Mouse (Mus musculus) lung, adult 2 months (tissue): ENCODE data around the gene Cilp2. TPM values are rescaled to one million over a fixed set of nuclear protein-coding genes. Genes with fewer than 3 reads are reported as not detected.

Experiments
- DNase-seq: peaks from one replicate; pipeline ENCODE4 v3.0.0; 2022
- H3K4me1 ChIP-seq: fragments of 200-500 bp; 2 replicates; pipeline ENCODE4 v1.6.1; 2011; ENCODE audit warnings: low read length; ENCODE audit not compliant: control insufficient read depth, insufficient read depth
- H3K4me3 ChIP-seq: fragments of 200-500 bp; replicated peaks from 2 replicates; pipeline ENCODE3; 2011; ENCODE audit warnings: low read depth, mild to moderate bottlenecking, control low read depth, low read length; ENCODE audit errors: extremely low read depth
- CTCF ChIP-seq: fragments of 200-500 bp; IDR thresholded peaks from 2 replicates; pipeline ENCODE4 v1.5.1; 2011; ENCODE audit warnings: mild to moderate bottlenecking, low read length, control low read depth; ENCODE audit not compliant: insufficient read depth
- POLR2A ChIP-seq: fragments of 200-500 bp; IDR thresholded peaks from 2 replicates; pipeline ENCODE4 v1.6.1; 2011; ENCODE audit warnings: low read depth, mild to moderate bottlenecking, control low read depth, low read length, borderline replicate concordance; ENCODE audit errors: extremely low read depth
- WGBS: fragments of 180-500 bp; shearing (Covaris S2); methylation state at CpG from one replicate; pipeline ENCODE4 v1.1.7; 2018; 5-methylcytosine and 5-hydroxymethylcytosine counted together
- polyA plus RNA-seq: library from polyadenylated mRNA; depleted of rRNA; stranded (reverse); fragments of >200 nt; gene quantifications from 2 replicates; pipeline ENCODE4 v1.2.3, GENCODE M21; 2012

The Cilp2 gene
- polyA plus RNA-seq, 1 experiment: 3.1 TPM

- H3K4me1 ChIP-seq: peaks cover 4% of the 10 kb centered on the region; the same call in 1 of the 2 replicates
- peak; percentile 99 for DNase-seq
These were observed 14.1 kb upstream of the Cilp2 start for GRCm38 (mm10) chr8:69901484-69902162.

DNA sequence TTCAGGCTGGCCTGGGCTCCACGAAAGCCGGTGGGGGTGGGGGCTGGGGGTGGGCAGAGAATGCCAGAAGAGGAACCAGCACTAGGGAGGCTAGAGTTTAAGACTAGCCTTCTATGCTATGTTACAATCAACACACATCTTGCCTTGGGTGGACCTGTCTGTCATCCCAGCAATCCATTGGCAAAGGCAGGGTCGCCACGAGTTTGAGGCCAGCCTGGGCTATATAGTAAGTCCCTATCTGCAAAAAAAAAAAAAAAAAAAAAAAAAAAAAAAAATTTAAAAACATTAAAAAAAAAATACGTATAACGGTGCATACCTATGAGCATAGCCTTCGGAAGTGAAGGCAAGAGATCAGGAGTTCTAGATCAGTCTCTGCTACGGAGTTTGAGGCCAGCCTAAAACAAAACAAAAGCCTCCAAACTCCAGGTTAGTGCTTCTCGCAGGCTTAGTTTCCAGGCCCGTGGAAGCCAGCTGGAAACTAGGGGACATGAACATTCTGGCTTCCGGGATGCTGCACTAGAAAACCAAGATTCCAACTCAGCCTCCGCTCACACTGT lies 13.5 kb upstream of the Cilp2 start:
- WGBS: 15% methylated on average over 12 of the region's 12 CpGs
- peaks cover 4% of the 10 kb centered on the region; the same call in 1 of the 2 replicates for H3K4me1 ChIP-seq
- peak overlapping the region; percentile 88 for H3K4me3 ChIP-seq
- DNase-seq: no peak
- TF ChIP-seq POLR2A: no peak
- TF ChIP-seq CTCF: no peak

More at GRCm38 (mm10) chr8:69901484-69902162, 14.1 kb upstream of the Cilp2 start:
- H3K4me3 ChIP-seq: peak overlapping the region; percentile 88
- TF ChIP-seq POLR2A (peak; percentile 92), CTCF (peak; percentile 24; the same call in 1 of the 2 replicates)
- under 1% methylated on average over 41 of the region's 41 CpGs for WGBS

- TF ChIP-seq POLR2A (no peak), CTCF (no peak)
- 87% methylated on average over 2 of the region's 2 CpGs for WGBS
These were observed 12.4 kb upstream of the Cilp2 start for GRCm38 (mm10) chr8:69899876-69900275.

DNA sequence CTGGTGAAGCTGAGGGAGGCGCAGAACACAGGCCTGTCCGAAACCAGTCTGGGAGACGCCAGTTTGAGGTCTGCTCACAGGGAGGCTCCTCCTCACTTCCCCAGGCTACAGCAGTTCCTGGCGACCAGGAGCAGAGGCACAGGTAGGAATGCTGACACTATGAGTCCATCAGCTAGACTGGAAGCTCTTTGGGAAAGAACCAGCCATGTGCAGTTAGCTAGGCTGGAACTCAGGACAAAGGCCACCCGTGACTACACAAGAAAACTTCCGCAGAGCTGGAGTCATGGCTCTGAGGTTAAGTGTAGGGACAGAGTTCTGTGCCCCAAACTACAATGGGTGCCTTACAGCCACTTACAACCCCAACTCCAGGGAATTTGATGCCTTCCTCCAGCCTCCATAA lies 10.4 kb upstream of the Cilp2 start:
- 88% methylated on average over 6 of the region's 6 CpGs for WGBS
- H3K4me1 ChIP-seq: peaks cover 4% of the 10 kb centered on the region; the same call in 1 of the 2 replicates
- H3K4me3 ChIP-seq: no peak overlapping the region
- DNase-seq: no peak
- no peak for TF ChIP-seq POLR2A
- TF ChIP-seq CTCF: no peak

More at GRCm38 (mm10) chr8:69899876-69900275, 12.4 kb upstream of the Cilp2 start:
- no peak for DNase-seq
- Histone ChIP-seq H3K4me1 (peaks cover 4% of the 10 kb centered on the region; the same call in 1 of the 2 replicates), H3K4me3 (no peak overlapping the region)

DNA sequence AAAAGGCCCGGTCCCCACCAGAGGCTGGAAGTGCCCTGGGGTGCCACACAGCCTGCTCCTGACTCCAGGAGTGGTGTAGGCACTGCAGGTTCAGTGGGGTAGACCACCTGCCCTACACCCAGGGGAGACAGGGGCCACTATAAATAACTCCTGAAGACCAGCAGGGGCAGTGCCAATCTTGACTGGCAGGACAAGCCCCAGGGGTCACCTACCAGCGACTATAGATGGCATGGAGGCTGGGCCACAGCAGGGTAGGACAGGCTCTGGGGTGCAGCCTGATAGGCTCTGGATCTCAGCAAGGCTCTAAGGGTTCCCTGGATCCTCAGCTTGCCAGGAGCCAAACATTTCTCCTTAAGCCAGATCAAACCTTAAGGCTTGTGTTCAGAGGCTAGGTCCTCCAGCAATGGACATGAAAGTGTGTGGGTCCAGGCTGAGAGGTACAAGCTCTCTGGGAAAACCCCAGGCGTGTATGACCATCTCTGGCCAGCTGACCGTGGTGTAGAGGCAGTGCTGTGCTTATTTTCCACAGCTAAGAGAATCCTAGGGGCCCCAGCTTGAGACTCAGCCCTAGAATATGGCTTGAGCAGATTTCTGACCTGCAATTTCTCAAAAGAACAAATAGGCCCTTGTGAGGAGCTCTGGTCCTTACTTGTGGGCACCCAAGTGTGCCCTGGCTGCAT lies 8.4 kb upstream of the Cilp2 start:
- no peak overlapping the region for H3K4me3 ChIP-seq
- 68% methylated on average over 4 of the region's 4 CpGs for WGBS
- no peak for DNase-seq
- TF ChIP-seq POLR2A: no peak
- no peak for TF ChIP-seq CTCF
- H3K4me1 ChIP-seq: no peaks in the 10 kb centered on the region

GRCm38 (mm10) chr8:69894836-69895332 lies 7.4 kb upstream of the Cilp2 start:
- DNase-seq: no peak
- H3K4me3 ChIP-seq: no peak overlapping the region
- no peak for TF ChIP-seq CTCF
- TF ChIP-seq POLR2A: no peak
- 69% methylated on average over 6 of the region's 6 CpGs for WGBS
- H3K4me1 ChIP-seq: no peaks in the 10 kb centered on the region

GRCm38 (mm10) chr8:69893863-69894262 lies 6.4 kb upstream of the Cilp2 start:
- DNase-seq: peak; percentile 43
- H3K4me3 ChIP-seq: no peak overlapping the region
- TF ChIP-seq CTCF (peak; percentile 53), POLR2A (no peak)
- H3K4me1 ChIP-seq: peaks cover 3% of the 10 kb centered on the region
- WGBS: 53% methylated on average over 17 of the region's 17 CpGs

- peak; percentile 18 for DNase-seq
- TF ChIP-seq POLR2A (no peak), CTCF (peak; percentile 45)
- 45% methylated on average over 19 of the region's 19 CpGs for WGBS
- H3K4me3 ChIP-seq: no peak overlapping the region
- peaks cover 17% of the 10 kb centered on the region for H3K4me1 ChIP-seq
These were observed 3.3 kb upstream of the Cilp2 start for GRCm38 (mm10) chr8:69890813-69891241.

GRCm38 (mm10) chr8:69888902-69889301 lies 1.4 kb upstream of the Cilp2 start:
- peaks cover 17% of the 10 kb centered on the region for H3K4me1 ChIP-seq
- TF ChIP-seq POLR2A (no peak), CTCF (no peak)
- WGBS: 4% methylated on average over 32 of the region's 32 CpGs
- no peak for DNase-seq
- no peak overlapping the region for H3K4me3 ChIP-seq
